Mouse (Mus musculus) urinary bladder, postnatal 4 days (tissue): Measurements from ENCODE around the gene Hist1h3a.
A peak's percentile ranks its signal among the peaks of the same experiment; 100 is the strongest.
"Not testable (repeated sequence)": the region's sequence is repeated elsewhere in the genome, so short reads cannot be mapped to it uniquely, and the experiment has no call there.

Experiments
- DNase-seq, 2 experiments: peaks; one replicate each; pipeline ENCODE4 v3.0.0; 2021 to 2022; ENCODE audit warnings: low spot score in 2 of 2

Gene Hist1h3a

DNA sequence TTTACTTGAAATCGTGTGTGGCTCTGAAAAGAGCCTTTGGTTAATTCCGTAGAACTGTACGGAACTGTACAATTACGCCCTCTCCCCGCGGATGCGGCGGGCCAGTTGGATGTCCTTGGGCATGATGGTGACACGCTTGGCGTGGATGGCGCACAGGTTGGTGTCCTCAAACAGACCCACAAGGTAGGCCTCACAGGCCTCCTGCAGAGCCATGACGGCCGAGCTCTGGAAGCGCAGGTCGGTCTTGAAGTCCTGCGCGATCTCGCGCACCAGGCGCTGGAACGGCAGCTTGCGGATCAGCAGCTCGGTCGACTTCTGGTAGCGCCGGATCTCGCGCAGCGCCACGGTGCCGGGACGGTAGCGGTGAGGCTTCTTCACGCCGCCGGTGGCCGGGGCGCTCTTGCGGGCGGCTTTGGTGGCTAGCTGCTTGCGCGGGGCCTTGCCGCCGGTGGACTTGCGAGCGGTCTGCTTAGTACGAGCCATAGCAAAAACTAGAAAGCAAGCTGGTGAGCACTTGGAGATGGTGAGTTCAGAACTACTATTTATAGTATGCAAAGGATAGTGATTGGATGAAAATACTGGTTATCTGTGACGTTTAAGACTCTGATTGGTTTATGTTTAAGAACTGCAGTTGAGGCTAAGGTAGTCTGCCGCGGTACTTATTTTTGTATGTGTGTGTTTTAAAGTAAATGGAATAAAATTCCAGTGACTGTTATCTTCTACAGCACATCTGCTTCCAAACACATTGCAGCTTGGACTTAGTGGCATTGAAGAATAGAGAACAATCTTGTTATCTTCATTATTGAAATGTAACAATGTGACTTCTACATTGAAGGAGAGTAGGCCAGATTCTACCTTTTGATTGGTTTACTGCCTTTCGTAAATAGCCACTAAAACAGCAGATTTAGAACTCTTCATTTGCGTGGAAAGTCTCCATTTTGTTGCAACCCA lies at the start of gene Hist1h3a:
Gene Hist1h3a (minus strand): TSS at position 516 of the 951 bp plus-strand sequence.
- DNase-seq = peak in 1 of 2 experiments; percentile 35

DNA sequence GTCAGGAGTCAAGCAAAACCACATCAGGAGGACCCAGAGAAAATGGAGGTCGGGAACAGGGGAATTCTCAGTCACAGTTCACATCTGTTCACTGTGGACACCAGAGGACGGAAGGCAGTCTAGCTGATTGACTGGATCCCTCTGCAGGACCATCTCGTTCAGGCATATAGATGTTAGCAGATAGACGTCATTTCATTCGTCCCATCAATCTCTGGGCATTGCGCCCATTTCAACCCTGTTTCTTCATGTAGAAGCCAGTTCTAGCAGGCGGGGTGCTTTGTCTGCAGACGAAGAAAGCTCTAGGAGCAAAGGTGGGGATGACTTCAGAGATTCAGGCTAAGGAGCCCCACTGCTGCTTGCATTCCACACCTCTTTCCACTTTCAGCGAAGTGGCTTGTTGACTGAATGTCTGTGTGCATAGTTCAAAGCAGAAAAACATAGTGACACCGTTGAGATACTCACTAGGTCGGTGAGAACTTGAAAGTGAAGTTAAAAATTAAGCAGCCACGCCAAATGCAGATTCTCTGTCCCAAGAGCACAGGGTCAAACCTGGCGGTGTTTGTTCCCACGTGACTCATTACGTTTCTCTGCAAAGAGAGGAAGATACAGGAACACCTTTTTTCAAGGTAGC lies 44.4 kb upstream of the Hist1h3a start, which contains the start of gene Slc17a2:
Gene Slc17a2 (plus strand): TSS at position 572 of the 631 bp plus-strand sequence.
- no peak for DNase-seq

DNA sequence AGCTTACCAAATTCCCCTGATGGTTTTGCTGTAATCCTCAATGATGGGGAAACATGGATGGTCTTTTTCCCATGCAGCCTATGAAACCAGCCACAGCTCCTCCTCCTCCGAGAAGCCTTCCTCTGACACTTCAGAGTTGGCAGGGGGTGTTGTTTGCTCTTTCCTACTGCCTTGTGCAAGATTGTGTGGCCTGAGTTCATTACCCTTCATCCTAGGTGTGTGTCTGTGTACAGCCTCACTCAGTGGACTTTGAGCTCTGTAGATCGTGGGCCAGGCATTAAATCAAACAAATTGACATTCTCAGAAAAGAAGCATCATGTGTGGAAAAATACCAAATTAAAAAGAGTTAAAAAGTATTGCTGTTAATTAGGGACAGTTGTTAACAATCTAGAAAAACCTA lies 42.3 kb upstream of the Hist1h3a start:
- DNase-seq = no peak

- no peak for DNase-seq
Measured at GRCm38 (mm10) chr13:23799405-23799804, 37.2 kb upstream of the Hist1h3a start.

DNA sequence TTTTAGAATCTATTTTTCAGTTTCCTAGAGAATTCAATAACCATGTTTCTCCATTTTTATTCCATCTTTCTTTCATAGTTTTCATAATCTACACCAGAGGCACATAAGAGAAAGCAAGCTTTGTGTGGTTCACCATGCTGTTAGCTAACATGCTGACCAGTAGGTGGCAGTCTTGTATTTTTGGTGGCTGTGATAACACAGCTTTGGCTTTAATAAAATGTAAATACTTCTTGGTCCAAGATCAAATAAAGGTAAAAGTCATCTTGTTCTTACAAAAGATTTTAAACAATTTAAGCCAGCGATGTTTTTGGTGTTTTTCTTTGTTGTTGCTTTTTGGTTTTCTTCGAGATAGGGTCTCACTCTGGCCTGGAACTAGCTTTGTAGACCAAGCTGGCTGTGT lies 30.3 kb upstream of the Hist1h3a start:
- DNase-seq = no peak

GRCm38 (mm10) chr13:23779025-23779424 lies 16.8 kb upstream of the Hist1h3a start:
- DNase-seq = no peak

DNA sequence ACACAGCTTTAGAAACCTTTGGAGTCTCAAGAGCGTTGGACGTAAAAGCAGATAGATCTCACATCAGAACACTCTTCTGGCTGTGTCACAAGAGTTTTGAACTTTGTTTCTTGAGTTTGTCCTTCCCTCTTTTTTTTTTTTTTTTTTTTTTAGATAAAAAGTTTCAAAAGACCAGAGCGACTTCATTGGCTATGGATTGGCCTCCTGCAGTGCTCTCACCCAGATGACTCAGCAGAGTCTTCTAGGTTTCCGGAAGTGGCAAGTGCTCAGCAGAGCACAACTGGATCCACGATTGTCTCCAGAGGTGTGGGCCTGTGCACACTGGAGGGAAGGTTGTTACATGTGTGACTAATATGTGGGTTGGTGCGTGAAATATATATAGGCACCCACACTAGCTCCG lies 16.2 kb upstream of the Hist1h3a start:
- no peak for DNase-seq

DNA sequence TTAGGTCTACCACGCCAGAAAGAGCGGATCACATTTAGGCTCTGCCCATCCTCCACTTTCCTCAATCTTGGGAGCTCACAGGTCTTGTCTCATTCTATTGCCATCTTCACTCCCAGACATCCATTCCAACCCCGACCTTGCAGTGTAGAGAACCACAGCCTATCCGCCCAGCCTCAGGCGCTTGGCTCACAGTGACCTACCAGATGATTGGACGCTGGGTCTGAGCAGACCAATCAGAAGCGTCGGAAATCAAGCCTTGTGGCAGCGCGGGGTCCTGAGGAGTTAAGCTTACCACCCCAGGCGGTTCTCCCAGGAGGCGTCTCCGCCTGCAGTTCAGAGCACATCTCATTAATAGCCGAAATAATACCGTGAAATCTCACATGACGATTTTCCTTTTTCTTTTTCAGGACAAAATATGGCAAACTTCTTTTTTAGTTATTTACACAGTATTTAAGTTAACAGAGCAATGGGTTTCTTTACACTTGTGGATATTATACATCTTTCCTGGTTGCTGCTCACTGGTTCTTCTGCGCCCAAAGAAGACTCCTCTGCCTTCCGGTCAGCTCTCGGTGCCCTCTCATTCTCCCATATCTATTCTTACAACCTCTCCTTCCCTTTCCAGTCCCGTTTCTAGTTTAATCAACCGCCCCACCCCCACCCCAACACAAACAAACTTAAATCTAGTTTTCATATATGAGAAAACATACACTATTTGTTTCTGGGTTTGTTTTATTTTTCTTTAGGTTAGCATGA lies 10.6 kb upstream of the Hist1h3a start:
- peak in 1 of 2 experiments; percentile 28 for DNase-seq

DNA sequence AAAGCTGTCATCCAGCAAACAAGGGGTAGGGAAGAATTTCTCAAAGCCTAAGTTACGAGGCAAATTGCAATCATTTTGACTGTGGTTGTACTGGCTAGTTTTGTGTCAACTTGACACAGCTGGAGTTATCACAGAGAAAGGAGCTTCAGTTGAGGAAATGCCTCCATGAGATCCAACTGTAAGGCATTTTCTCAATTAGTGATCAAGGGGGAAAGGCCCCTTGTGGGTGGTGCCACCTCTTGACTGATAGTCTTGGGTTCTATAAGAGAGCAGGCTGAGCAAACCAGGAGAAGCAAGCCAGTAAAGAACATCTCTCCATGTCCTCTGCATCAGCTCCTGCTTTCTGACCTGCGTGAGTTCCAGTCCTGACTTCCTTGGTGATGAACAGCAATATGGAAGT lies 7.4 kb upstream of the Hist1h3a start, which contains the start of gene Trim38:
Gene Trim38 (plus strand): TSS at position 301 of the 400 bp plus-strand sequence.
- not testable (repeated sequence) for DNase-seq

- DNase-seq = no peak
Measured at GRCm38 (mm10) chr13:23768834-23769397, 6.7 kb upstream of the Hist1h3a start.

DNA sequence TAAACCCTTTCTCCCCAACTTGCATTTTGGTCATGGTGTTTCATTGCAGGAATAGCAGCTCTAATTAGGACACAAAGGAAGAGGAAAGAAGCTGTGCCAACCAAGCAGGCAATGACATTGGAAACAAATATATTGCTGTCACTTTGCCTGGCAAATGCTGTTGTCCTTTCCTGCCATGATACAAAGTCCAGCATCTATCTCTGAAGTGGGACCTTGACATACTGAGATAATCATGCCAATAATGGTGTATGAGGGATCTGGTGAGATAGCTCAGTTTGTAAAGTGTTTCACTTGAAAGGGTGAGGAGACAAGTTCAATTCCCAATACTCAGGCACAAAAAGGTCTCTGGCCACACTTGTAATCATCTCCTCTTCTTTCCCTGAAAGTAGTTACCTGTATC lies 4.6 kb upstream of the Hist1h3a start:
- DNase-seq = no peak

GRCm38 (mm10) chr13:23765172-23765513 lies 3.0 kb upstream of the Hist1h3a start:
- no peak for DNase-seq

GRCm38 (mm10) chr13:23764324-23765171 lies 2.4 kb upstream of the Hist1h3a start:
- no peak for DNase-seq

- peak; percentile 80 to 81 for DNase-seq
Measured at GRCm38 (mm10) chr13:23763586-23764323, 1.6 kb upstream of the Hist1h3a start, which contains the start of gene Hist1h1a. TSS of gene Hist1h1a (plus strand) at chr13:23763666.

GRCm38 (mm10) chr13:23763242-23763585 lies 1.0 kb upstream of the Hist1h3a start:
- DNase-seq = no peak

- DNase-seq = peak; percentile 98 to 99
Measured at GRCm38 (mm10) chr13:23760972-23761864, 968 bp downstream of the Hist1h3a start, which contains the start of gene Hist1h4a. TSS of gene Hist1h4a (minus strand) at chr13:23761230.

- no peak for DNase-seq
Measured at GRCm38 (mm10) chr13:23760240-23760971, 1.8 kb downstream of the Hist1h3a start.

- DNase-seq = no peak
Measured at GRCm38 (mm10) chr13:23759916-23760239, 2.3 kb downstream of the Hist1h3a start.
